Mouse (Mus musculus): ENCODE results near the gene Gm21936.
"Not testable (repeated sequence)": the region's sequence is repeated elsewhere in the genome, so short reads cannot be mapped to it uniquely, and the experiment has no call there.

Gm21936 gene

GRCm38 (mm10) chr12:87795212-87795611, at the start of gene Gm21936:
Gene Gm21936 (plus strand): TSS chr12:87795512.
- DNase-seq (ENCODE audit: low spot score in 2 of 2), result not testable (repeated sequence)

GRCm38 (mm10) chr12:87775655-87776054, 19.7 kb upstream of the Gm21936 start, which contains the start of gene Gm21319:
Gene Gm21319 (minus strand): TSS chr12:87775755.
- not testable (repeated sequence) for DNase-seq (ENCODE audit: low spot score in 2 of 2)

GRCm38 (mm10) chr12:87797971-87798370, 2.7 kb downstream of the Gm21936 start:
- DNase-seq (ENCODE audit: low spot score in 2 of 2), result not testable (repeated sequence)

GRCm38 (mm10) chr12:87816277-87816676, 21.0 kb downstream of the Gm21936 start, which contains the start of gene BB287469:
Gene BB287469 (plus strand): TSS chr12:87816577.
- not testable (repeated sequence) for DNase-seq (ENCODE audit: low spot score in 2 of 2)

GRCm38 (mm10) chr12:87842239-87842638, 46.9 kb downstream of the Gm21936 start, which contains the start of gene Gm2001:
Gene Gm2001 (minus strand): TSS chr12:87842339.
- not testable (repeated sequence) for DNase-seq (ENCODE audit: low spot score in 2 of 2)

Measured in cerebellum, postnatal 4 days (tissue).